In genomic region chr9:60837078-60837448, GRCm38 (mm10) we compare ENCODE assay signal across 7 mouse cellular contexts. TPM values are rescaled to one million over a fixed set of nuclear protein-coding genes. Genes with fewer than 3 reads are reported as not detected.
DNase-seq lines count a peak whose midpoint lies in the region; ATAC-seq and TF ChIP-seq lines count a peak whose summit lies in the region.

No protein-coding gene starts in this region.

- DNase-seq in left cerebral cortex, adult 2 months (ENCODE audit: extremely low spot score in 1 of 2, low spot score in 2 of 2) = no peak
- DNase-seq in left cerebral cortex, postnatal 10 days (ENCODE audit: extremely low spot score in 1 of 2, low spot score in 2 of 2) = no peak
- peak; percentile 56 for DNase-seq in forebrain, postnatal 0 days
- no peak for DNase-seq in embryo, embryonic 10 days (ENCODE audit: low spot score)
- no peak for DNase-seq in embryo, embryonic 9.5 days (ENCODE audit: extremely low spot score)

- peaks cover 42% of the 10 kb centered on the region for H3K4me1 ChIP-seq in embryonic facial prominence, embryonic 13.5 days
- peaks cover 11% of the 10 kb centered on the region for H3K4me1 ChIP-seq in forebrain, postnatal 0 days (ENCODE audit: insufficient read depth)
- peaks cover 40% of the 10 kb centered on the region for H3K4me1 ChIP-seq in midbrain, embryonic 12.5 days

- H3K4me3 ChIP-seq in left cerebral cortex, adult 2 months = peak overlapping the region; percentile 31
- peak overlapping the region; percentile 32 for H3K4me3 ChIP-seq in embryonic facial prominence, embryonic 13.5 days
- H3K4me3 ChIP-seq in forebrain, postnatal 0 days (ENCODE audit: low read depth, low read length) = no peak overlapping the region
- no peak overlapping the region for H3K4me3 ChIP-seq in midbrain, embryonic 12.5 days

- no peaks in the 10 kb centered on the region for H3K27me3 ChIP-seq in embryonic facial prominence, embryonic 13.5 days
- no peaks in the 10 kb centered on the region for H3K27me3 ChIP-seq in forebrain, postnatal 0 days (ENCODE audit: insufficient read depth, low read length)
- no peaks in the 10 kb centered on the region for H3K27me3 ChIP-seq in midbrain, embryonic 12.5 days

- TF ChIP-seq CTCF in left cerebral cortex, adult 2 months (IDR thresholded peaks at IDR 0.05) = no peak; the same call in 1 of the 2 replicates
- 0 out of 2 replicates have a peak, but pooled peaks have one; percentile 6 for TF ChIP-seq CTCF in forebrain, postnatal 0 days (IDR thresholded peaks at IDR 0.05; ENCODE audit: low read depth)

- no peaks in the 10 kb centered on the region for H3K36me3 ChIP-seq in embryonic facial prominence, embryonic 13.5 days
- H3K36me3 ChIP-seq in forebrain, postnatal 0 days (ENCODE audit: insufficient read depth) = no peaks in the 10 kb centered on the region
- H3K36me3 ChIP-seq in midbrain, embryonic 12.5 days = no peaks in the 10 kb centered on the region

- H3K4me2 ChIP-seq in embryonic facial prominence, embryonic 13.5 days = peak overlapping the region; percentile 62
- H3K4me2 ChIP-seq in forebrain, postnatal 0 days (ENCODE audit: low read depth) = peak overlapping the region; percentile 45; the same call in 1 of the 2 replicates
- H3K4me2 ChIP-seq in midbrain, embryonic 12.5 days (replicated peaks) = peak overlapping the region; percentile 59

- intact Hi-C loops in left cerebral cortex, adult 2 months (cut with DNase I) = no loop called here
- intact Hi-C loops in left cerebral cortex, postnatal 10 days (cut with DNase I) = no loop called here

- ATAC-seq in embryonic facial prominence, embryonic 13.5 days (ENCODE audit: insufficient number of reproducible peaks, insufficient read depth, low FRiP score, low TSS enrichment, low read depth) = no peak
- ATAC-seq in forebrain, postnatal 0 days = peak; percentile 63
- no peak for ATAC-seq in midbrain, embryonic 12.5 days (ENCODE audit: low FRiP score, low read depth)

- peak overlapping the region; percentile 68; the same call in 1 of the 2 replicates for H3K9ac ChIP-seq in embryonic facial prominence, embryonic 13.5 days
- no peak overlapping the region for H3K9ac ChIP-seq in forebrain, postnatal 0 days
- no peak overlapping the region; the same call in 1 of the 2 replicates for H3K9ac ChIP-seq in midbrain, embryonic 12.5 days (replicated peaks)

- 30% methylated on average over 4 of the region's 4 CpGs for WGBS in embryonic facial prominence, embryonic 13.5 days
- WGBS in forebrain, postnatal 0 days = 30% methylated on average over 4 of the region's 4 CpGs
- 45% methylated on average over 4 of the region's 4 CpGs for WGBS in midbrain, embryonic 12.5 days

- H3K9me3 ChIP-seq in embryonic facial prominence, embryonic 13.5 days = no peaks in the 10 kb centered on the region
- H3K9me3 ChIP-seq in forebrain, postnatal 0 days (ENCODE audit: low read length) = no peaks in the 10 kb centered on the region
- H3K9me3 ChIP-seq in midbrain, embryonic 12.5 days = no peaks in the 10 kb centered on the region

- no peak overlapping the region for H3K27ac ChIP-seq in left cerebral cortex, adult 2 months
- peak overlapping the region; percentile 68 for H3K27ac ChIP-seq in embryonic facial prominence, embryonic 13.5 days
- 0 out of 2 replicates have a peak overlapping the region, but pooled peaks have one; percentile 57 for H3K27ac ChIP-seq in forebrain, postnatal 0 days (ENCODE audit: low read depth, low read length)
- H3K27ac ChIP-seq in midbrain, embryonic 12.5 days (replicated peaks) = no peak overlapping the region

RNA-seq across cellular contexts. Expression of gene Uaca, which starts 42.7 kb away (rescaled TPM):
- total RNA-seq in left cerebral cortex, adult 2 months (2021) = 1 to 10 TPM; 8.6 to 8.9 TPM
- 10 to 100 TPM in 1 of 2 experiments, 1 to 10 TPM in 1; 10.0 to 12.3 TPM for total RNA-seq in left cerebral cortex, postnatal 10 days (2021)
- 27.4 and 32.6 TPM in 2 replicates for polyA plus RNA-seq in embryonic facial prominence, embryonic 13.5 days (2015; fragmentation: Nextera tagmentation; extraction: Ambion mirVana)
- 6.2 and 8.9 TPM in 2 replicates for total RNA-seq in forebrain, postnatal 0 days (2014; rRNA removed)
- 8.8 and 10.2 TPM in 2 replicates for polyA plus RNA-seq in forebrain, postnatal 0 days (2015; fragmentation: Nextera tagmentation; extraction: Ambion mirVana)
- polyA plus RNA-seq in midbrain, embryonic 12.5 days (2016; fragmentation: Nextera tagmentation; extraction: Ambion mirVana) = 35.7 and 42.1 TPM in 2 replicates

Comparison
In these comparisons a context has a peak if more than half of its experiments do, and no peak if none do; other contexts are left out.
1. H3K27ac ChIP-seq: peak in embryonic facial prominence, embryonic 13.5 days (single experiment) and forebrain, postnatal 0 days (single experiment); none in left cerebral cortex, adult 2 months (single experiment) and midbrain, embryonic 12.5 days (single experiment).
2. H3K4me3 ChIP-seq: peak in left cerebral cortex, adult 2 months (single experiment) and embryonic facial prominence, embryonic 13.5 days (single experiment); none in forebrain, postnatal 0 days (single experiment) and midbrain, embryonic 12.5 days (single experiment).
3. Peak in every context shown above with its lines, with median percentiles within 50 percentile points of each other: H3K4me2 ChIP-seq.